Mouse (Mus musculus) gastrocnemius, adult 8-10 months (tissue): ENCODE results near the gene Unc13c. TPM values are rescaled to one million over a fixed set of nuclear protein-coding genes. Genes with fewer than 3 reads are reported as not detected.

ENCODE experiments used
- DNase-seq, 2 experiments: peaks; one replicate each; pipeline ENCODE4 v3.0.0; 2022; ENCODE audit warnings: low spot score in 2 of 2
- total RNA-seq, 4 experiments: library from RNA; stranded (reverse); gene quantifications; 2 replicates each; pipeline ENCODE4 v1.2.4; 2022

The Unc13c gene
- total RNA-seq, 4 experiments from 2014 or later, result 0.05 to 0.22 (median 0.19) TPM

DNA sequence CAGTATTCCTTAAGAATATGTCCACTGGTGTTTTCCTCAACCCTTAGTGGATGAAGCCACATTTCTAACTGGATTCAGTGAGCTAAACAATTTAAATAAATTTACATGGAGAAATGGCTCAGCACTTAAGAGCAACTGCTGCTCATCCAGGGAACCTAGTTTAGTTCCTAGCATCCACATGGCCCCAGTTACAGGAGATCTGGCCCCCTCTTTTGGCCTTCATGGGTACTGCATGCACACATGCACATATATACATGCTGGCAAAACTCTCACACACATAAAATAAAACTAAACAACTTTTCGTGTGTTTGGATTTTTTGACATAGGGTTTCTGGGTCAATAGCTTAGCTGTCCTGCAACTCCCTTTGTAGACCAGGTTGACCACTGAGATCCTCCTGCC is 330.6 kb downstream of the Unc13c start:
- DNase-seq, result no peak

DNA sequence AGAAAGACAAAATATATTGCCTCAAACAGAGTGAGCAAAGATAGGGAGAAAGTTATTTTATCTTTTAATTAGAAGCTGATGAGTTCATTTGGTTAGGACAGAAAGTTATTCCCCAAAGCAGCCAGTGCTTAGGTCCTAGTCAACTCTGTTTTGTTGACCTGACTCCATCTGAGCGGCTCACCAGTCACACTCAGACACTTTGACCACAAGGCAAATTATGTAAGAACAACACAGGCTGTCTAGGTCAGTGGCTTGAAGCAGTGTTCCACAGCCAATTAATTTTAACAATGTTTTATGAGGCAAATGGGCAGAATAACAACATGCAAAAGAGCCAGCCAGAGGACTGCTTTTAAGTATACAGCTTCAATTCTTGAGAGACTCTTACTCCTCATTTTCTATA is 343.6 kb downstream of the Unc13c start:
- DNase-seq, result no peak

DNA sequence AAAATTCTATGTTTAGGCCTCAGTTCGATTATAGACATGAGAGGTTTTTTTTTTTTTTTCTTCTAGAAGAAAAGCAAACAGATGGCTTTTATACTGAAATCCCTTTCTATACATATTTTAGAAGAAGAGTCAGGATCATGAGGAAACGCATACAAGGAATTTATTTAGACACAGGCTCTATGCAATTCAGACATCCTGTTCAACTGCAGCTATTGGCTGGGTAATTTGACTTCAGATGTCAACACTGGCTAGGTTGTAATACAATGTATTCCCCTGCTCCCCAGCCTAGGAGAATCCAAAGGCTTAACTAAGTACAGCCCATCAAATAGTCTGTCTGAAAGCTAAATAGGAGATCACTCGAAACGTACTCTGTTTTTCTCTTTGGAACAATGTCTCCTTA is 355.9 kb downstream of the Unc13c start:
- DNase-seq, result no peak

DNA sequence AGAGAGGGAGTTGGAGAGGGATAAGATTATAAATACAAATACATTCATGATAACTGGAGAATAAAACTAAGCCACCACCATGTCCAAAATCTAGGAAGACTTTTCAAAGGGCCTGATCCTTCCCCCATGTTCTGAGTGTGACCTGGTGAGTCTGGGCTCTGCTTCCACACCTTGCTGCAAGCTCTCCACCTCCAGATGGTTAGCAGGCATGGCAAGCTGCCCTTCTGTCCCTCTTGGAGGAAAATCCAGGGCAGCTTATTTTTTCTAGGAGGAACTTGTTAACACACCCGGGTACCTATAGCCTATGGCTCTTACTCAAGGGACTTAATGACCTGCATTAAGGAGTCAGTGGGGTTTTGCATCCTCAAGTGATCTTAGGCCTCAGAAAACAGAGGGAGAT is 364.8 kb downstream of the Unc13c start:
- no peak for DNase-seq

DNA sequence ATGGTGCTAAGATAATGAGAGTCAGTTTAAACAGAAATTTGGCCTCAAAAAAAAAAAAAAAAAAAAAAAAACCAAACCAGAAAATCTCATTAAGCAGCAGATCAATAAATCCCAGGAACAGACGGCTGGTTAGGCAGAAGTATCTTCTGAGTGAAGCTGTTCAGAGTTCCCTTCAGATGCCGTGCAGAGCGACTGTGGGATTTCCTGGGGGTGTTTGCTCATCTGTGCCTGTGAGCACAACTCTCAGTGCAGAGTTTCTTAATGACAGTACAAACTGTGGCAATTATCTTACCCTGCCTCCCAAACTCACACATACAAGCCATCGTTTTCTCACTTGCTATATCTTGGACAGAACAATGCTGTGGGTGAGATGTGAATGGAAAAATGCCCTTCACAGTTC is 403.2 kb downstream of the Unc13c start:
- DNase-seq, result no peak

DNA sequence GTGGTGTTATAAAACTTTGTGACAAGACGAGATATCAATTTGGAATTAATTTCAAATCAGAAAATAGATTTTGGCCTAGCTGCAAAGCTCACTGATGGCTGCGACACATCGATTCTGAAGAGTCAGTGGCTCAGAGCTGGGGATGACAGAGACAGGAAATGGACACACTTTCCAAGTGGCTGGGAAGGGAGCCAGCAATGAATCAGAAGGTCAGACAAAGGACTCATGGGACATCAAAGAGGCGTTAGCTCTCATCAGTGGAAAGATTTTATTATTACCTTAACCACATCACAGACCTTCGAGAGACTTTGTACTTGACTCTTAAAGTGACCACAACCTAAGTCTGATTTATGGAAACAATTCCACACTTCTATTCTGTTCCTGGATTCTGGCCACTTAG is 408.7 kb downstream of the Unc13c start:
- DNase-seq, result no peak

DNA sequence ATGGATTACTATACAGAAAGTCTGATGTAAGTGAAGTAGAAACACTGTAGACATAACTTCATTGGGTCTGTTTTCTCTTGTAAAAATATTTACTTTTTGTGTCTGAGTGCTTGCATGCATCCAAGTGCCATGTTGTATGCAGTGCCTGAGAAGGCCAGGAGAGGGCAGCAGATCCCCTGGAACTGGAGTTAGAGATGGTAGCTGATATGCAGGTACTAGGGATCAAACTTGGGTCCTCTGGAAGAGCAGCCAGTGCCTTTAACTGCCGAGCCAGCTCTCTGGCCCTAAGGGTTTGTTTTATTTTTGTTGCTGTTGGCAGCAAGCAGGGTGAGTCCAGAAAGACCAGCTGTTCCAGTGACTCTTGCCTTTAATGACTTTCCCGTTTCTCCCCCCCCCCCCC is 411.0 kb downstream of the Unc13c start:
- DNase-seq, result no peak

DNA sequence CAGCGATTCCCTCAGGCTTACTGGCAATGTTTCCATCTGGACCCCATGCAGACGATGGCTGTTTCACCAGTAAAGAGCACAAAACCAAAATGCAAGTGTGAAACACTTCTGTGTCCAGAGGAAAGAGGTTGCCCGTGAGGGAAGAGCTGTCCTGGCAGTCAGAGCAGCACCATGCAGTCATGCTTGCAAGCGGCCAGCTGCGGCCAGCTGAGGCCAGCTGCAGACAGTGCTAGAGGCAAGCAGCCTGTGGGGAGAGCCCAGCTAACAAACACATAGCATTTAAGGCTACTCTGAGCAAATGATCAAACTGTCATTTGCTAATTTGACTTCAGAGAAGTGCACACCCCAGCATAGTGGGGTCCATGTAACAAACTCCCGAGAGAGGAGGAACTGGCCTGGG is 413.4 kb downstream of the Unc13c start:
- DNase-seq, result no peak

DNA sequence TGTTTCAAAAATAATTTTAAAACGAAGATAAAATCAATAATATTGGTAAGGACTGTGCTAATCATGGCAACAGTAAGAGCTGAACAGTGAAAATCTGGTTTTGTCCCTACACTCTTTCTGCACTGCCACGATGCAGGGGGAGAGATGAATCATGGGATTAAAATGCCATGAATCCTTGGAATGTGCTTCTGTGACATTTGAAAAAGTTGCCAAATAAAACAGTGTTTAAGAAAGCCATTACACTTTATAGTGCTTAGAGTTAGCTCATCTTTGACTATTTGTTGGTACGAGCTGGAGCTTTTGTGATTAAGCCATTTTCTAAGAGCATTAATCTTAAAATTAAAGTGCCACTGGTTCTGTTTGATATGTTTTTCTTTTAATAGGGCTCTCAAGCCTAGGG is 496.2 kb downstream of the Unc13c start:
- no peak for DNase-seq

DNA sequence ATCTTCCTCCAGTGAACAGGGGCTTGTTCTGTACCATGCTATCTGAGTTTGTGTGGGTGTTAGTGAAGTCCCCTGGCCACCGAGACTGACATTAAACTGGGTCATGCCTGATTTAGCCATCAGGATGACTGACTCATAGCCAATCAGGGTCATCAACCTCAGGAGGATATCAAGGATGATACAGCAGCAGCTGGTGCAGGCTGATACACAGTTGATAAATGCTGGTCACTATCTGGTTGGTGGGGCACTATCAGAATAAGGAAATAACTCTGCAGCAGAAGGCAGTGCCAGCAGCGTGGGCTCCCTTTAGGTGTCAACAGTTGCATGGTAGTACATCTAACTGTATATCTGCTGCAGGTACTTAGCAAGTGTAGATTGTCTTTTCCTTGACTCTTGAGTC is 506.7 kb downstream of the Unc13c start:
- DNase-seq, result no peak

DNA sequence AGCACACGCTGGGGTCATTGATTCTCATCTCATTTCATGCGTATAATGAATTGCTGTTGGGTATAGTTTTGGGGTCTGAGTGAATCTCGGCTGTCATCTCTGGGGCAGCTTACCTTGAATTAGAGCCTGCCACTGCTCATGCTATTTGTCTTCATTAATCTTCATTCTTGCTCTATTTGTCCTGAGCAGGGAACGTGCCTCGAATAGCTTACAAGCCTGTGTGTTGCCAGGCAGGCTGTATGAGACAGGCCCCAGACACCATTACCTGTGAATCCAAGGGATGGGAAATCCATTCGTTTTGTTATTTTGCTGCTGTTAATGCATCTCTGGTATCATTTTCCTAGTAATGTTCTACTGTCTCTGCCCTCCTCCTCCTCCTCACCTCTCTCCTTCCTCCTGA is 518.8 kb downstream of the Unc13c start:
- no peak for DNase-seq

DNA sequence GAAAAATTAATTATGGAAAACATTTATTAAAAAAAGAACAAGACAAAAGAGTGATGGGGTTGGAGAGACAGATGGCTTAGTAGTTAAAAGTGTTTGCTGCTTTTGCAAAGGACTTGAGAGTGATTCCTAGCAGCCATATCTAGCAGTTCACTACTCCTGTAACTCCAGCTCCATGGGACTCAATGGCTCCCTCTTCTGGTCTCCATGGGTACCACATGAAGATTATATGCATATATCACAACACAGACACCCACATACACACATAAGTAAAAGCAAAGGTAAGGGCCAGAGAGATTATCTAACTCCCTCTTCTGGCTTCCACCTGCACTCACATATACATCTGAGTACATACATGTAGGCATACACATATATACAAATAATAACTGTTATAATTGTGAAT is 519.5 kb downstream of the Unc13c start:
- DNase-seq, result no peak

DNA sequence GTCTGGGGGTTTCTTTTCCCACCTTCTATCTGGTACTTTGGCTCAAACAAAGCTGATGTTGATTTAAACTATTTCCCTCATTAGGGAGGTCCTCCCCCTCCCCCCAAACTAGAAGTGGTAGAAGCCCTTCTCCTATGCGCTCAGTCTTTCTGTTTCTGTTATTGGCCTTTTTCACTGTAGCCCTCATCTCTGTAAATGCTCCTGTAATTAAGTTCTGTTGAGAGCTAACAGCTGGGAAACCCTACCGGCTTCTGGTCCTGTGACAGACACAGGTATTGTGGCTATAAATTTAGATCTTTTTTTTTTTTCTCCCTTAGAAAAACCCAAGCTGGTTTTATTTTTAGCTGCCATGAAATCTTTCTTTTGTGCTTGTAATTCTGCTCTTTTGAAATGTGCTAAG is 536.8 kb downstream of the Unc13c start:
- DNase-seq, result no peak

Other genes starting within 250 kb of the Unc13c start
- gene Wdr72, start 141.4 kb upstream of the Unc13c start, total RNA-seq, result not detected